Mouse (Mus musculus) forelimb bud, embryonic 11.5 days (tissue): ENCODE measurements around the gene Kif13a.

Source experiments
- DNase-seq: peaks from one replicate; pipeline ENCODE4 v3.0.0-alpha.2; 2012; ENCODE audit warnings: low read depth, low spot score

The Kif13a gene

DNA sequence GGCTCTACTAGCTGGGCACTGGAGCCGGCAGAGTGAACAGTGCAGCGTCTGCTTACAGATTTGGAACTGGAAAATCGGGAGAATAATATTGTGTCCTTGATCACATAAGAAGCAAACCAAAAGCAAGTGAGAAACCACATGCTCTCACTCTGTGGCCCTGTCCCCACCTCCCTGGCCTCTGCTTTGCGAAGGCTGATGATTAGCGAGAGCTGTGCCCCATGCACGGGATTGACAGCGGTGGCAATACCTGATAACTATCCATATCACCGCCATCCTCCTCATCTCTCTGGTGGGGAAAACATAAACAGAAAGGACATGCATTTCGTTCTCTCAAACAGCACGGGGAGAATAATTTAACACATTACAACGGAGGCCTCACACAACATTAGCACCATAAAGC is 149.3 kb downstream of the Kif13a start:
- DNase-seq: no peak

DNA sequence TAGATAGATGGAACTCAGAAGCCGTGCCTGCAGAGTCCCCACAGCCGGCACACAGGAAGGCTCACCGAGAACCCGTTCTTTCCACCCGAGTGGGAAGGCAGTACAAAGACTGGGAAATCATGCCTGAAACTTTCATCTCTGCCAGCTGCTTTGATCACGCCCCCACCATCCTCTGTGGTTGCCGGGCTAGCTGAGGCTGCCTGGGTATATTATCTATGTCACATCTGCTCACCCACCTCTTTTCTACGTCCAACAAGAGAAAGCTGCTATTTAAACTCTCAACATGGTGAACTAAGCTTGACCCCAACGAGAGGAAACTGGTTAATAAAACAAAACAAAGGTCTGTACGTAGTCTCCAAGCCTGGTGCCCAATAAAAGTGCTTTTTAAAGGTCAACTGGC is 149.8 kb downstream of the Kif13a start:
- DNase-seq: no peak

DNA sequence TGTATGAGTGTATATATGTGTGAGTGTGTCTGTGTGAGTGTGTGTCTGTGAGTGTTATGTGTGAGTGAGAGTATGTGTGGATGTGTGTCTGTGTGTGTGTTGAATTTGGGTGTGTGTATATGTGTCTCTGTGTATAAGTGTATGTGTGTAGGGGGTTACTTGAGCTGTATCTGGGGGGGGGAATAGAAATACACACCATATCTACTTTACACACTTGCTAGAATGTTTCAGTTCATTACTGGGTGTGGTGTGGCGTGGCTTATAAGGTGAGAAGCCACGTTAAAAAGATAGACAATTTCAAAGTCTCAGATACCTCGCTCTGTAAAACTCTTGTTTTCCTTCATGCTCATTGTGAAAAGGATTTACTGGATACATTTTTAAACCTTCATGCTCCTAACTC is 152.2 kb downstream of the Kif13a start:
- DNase-seq: no peak

DNA sequence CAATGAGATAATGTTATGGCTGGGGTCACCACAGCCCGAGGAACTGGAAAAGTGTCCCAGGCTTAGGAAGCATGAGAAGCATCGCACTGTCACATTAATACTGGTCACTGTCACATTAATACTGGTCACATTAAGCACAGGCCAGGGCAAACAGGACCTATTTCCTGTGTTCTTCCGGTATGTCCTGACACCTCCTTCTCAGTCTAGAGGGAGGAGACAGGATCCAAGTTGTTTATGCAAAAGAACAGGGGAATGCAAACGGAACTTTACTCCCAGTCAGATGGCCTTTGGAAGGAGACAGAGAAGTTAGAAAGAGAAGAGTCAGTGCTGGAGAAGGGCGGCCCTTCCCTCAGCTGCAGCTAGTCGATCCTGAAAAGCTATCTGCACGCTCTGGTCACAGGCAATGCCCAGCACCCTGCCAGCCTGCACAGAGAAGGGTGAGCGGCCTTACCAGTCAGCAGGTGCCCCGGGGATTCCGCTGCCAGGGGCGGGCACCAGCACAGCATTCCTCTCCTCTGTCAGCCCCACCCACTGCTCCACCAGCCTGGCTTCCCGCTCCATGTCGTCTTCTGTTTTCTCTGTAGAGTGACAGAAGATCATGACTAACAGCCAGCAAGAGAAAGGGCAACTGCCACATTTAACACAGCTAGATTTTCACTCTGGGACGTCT is 152.9 kb downstream of the Kif13a start:
- no peak for DNase-seq

DNA sequence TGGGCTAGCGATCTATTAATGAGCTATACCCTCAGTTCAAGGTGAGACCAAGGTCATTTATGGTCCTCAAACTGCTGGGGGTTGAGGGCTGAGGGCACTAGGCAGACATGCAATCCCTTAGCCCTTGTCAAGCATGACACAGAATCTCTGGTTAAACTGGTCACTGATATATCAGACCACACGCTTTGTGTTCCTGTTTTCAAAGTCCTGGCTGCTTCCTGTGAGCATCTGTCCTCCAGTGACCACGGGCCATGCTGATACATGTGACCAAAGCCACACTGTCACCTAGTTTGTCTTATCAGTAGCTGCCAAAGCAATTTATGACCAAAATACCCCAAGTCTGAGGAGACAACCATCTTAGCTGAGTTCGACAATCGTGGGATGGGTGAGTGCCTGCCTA is 154.7 kb downstream of the Kif13a start:
- no peak for DNase-seq

DNA sequence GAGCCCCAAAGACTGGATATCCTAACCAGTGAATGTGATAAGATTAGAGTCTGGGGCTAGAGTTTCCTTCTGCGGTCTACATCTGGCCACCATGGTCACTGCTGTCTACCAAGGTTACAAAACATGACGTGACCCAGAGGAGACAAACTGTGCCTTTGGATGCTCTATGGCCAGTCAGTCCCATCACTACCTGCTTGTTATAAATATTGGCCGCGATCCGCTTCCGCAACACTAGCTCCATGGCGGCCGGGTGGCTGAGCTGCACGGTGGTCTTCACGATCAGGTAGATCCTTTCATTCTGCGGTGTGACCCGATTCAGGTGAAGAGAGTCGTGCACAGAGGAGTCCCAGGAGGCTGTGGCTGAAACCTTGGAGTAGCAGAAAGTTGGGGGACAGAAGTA is 157.1 kb downstream of the Kif13a start:
- no peak for DNase-seq

DNA sequence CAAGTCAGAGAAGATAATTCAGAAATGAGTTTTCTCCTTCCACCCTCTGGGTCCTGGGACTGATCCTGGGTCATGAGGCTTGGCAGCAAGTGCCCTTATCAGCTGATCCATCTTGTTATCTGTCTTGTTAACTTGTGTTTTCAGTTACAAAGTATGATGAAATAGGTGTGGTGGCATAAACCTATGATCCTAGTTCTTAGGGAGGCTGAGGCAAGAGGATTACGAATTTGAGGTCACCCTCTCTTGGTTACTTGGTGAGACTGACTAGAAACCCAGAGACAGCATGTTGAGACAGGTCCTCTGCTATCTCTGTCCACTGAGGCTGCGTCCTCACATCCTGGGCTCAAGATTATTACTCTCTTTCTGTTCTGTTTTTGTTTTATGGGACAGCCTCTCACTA is 164.3 kb downstream of the Kif13a start:
- no peak for DNase-seq

DNA sequence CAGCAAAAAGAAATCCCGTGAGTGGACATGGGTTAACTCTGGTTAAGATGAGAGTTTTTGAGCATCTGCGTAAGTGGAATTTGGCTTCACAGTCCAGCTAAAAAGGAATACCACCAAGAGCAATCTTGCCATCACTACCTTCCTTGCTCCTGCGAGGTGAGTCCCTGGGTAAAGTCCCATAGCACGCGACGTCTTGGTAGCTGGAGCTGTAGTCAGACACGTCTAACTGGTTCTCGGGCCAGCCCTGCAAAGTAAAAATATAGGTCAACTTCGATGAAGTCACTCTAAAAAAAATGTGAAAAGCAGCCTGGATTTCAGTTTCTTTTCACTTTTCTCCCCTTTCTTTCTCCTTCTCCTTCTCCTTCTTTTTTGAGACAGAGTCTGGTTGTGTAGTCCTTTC is 166.5 kb downstream of the Kif13a start:
- DNase-seq: no peak

DNA sequence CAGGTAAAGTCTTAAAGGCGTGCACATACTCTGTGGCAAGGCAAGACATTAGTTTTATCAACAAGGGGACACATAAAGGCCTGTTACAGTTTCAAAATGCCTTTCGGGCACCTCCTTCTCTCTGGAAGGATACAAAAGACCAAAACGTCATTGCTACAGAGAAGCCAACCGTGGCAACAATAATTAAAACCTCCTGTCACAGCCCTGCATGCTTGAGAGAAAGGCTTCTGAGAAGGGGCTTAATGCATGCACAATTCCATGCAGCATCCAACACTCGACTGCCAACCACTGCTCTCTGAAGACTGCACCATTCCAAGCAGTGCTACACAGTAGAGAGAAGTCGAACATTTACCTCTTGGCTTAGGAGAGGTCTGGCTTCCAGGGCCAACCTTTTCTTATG is 168.7 kb downstream of the Kif13a start:
- DNase-seq: peak; percentile 13

DNA sequence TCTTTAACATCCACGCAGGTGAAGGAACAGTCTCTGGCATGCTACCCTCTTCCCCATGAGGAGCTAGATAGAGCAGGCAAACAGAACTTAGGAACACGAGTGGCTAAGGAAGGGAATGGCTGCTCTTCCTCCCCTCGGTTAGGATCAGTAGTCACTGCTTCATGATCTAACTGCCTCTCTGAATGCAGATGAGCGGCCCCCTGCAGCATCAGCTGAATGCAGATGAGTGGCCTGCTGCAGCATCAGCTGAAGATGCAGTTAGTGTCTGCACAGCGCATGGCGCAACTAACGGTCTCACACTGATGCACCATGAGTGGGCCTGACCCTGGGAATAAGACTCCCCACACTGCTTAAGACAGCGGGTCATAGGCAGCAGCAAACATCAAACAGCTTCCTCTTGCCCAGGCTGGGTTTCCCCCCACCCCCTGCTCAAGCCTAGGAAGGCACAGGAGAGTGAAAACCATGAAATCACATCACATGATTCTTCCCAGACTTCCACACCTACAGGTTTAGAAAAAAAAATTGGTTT is 170.3 kb downstream of the Kif13a start:
- DNase-seq: no peak

DNA sequence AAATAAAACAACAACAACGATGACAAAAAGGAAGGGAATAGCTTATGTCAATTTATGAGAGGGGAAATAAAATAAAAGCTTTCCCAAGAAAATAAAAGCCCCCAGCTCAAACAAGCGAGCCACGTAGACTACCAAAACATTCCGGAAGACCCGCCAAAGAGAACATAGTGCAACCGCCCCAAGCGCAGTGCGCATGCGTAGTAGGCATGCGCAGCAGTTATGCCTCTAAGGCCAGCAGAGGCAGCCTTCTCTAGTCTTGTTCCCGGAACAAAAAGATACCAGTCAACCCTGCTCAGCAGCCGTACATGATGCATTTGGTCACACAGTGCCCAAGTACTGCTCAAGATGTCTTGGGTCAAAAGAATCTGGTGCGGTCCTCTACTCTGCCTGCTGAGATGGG is 171.0 kb downstream of the Kif13a start:
- no peak for DNase-seq

DNA sequence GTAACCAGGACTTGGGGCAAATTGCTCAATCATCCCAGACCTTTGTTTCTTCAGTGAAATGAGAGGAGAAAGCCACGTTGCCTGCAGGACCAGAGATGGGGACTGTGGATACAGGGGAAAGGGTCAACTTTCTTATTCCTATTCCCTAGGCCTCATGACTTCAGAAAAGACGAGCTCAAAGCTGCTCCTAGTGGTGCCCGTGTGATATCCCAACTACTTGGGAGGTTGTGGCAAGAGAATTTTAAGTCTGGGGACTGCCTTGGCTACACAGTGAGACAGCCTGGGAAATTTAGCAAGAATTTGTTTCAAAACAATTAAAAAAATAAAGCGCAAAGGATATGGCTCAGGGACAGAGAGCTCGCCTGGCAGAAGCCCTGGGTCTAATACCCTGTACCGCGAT is 171.7 kb downstream of the Kif13a start:
- DNase-seq: no peak

DNA sequence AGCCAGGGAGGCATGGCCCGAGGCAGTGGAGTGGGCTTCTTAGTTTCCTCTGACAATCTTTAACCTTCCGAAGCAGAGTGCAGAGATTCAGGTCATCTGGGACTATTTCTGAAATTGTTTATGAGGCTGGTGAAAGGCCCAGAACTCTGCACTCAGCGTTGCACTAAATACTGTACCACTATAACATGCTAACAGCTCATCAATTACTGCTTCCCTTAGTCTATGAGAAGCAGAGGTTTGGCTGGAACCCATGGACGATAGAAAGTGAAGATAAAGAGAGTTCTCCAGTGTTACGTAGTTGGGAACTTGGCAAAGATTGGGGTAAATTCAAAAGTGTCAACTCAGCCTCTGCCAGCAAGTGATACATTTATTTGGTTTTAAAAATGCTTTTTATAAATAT is 176.4 kb downstream of the Kif13a start:
- no peak for DNase-seq

DNA sequence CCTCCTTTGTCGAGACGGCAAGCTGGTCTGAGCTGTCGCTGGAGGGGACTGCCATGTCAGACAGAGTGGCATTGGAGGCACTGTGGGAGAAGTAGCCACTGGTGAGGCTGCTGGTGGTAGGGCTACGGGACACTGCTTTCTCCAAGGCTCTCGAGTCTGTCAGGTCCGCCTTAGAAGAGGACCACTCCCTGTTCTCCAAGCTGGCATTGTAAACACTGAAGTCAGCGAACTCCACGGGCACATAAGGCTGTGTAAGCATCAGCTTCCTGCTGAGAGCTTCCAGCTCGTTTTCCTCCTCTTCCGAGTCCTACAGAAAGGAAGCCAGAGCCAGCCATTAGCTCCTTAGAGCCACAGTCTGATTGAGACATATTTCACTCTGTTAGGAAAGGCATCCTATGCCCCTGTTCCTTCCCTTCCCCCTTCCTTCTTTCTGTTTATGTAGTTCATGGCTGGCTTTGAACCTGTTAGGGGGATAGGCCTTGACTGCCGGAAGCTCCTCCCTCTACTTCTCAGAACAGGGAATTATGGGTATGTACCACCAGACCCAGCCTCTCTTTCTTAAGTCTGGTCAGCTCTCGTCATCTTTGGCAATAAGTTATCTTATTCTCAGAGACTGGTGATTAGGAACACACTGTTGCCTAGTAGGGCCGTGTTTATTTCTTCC is 177.0 kb downstream of the Kif13a start:
- no peak for DNase-seq

DNA sequence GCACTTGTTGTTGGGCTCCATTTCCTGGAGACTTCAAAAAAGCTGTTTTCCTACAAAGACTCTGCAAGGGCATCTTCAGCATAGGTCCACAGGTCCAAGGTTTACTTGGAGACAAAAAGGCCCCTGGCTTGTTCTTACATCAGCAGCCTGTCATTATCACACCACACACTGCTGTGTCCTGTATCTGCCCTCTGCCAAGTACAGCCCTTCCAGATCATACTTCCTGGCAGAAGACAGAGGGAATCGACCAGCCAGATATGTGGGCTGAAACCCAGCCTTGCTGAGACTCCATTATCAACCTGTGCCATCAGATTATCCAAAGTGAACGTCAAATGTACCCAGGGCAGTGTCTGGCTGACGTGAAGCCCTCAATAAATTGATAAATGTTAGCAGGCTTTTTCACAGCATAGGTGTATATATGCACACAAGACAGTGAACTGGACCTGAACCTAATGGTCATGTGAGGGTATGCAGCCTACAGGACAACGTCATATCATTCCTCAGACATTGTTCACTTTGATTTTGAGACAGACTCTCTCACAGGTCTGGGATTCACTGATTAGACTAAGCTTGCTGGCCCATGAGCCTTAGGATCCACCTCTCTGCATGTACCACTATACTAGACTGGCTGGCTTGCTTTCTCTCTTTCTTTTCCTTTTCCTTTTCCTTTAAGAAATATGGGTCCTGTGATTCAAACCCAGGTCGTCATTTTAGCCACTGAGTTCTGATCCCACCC is 181.4 kb downstream of the Kif13a start:
- DNase-seq: no peak

DNA sequence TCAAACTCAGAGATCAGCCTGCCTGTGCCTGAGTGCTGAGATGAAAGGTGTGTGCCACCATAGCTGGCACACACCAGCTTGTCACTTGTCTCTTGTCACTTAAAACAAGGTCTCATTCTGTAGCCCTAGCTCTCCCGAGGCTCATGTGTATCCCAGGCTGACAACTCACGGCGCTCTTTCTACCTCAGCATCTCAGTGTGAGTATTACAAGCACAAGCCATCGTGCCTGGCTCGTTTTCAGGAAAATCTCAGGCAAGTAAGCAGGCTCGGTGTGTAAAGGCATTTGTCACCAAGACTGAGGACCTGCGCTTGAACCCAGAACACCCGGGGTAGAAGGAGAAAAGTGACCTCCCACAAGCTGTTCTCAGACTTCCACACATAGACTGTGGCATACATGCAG is 185.8 kb downstream of the Kif13a start:
- DNase-seq: no peak

DNA sequence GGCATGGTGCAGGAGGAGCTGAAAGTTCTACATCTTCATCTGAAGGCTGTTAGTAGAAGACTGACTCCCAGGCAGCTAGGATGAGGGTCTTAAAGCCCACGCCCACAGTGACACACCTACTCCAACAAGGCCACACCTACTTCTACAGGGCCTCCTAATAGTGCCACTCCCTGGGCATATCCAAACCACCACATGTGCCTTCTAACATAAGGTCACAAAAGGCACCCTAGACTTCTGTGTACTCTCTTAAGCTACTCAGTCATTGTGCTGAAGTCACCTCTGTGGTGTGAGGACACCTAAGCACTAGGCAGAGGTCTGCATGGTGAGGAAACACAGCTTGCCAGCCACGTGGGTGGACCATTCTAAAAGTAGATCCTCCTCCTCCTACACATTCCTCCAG is 187.3 kb downstream of the Kif13a start:
- no peak for DNase-seq

DNA sequence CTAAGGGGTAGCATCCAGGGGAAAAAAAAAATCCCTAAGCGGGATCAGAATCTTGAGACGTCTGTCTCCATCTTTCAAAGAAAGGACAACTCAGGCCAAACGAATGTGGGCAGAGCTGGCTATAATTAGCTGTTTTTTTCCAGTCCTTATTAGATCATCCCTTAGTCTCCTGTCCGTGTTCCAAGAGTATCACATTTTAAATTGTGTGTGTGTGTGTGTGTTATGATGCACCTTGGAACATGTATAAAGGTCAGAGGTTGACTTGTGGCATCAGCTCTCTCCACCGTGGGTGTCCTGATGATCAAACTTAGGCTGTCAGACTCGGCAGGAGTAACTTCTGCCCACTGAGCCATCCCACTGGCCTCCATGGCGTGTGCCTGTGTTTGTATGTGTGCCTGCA is 190.2 kb downstream of the Kif13a start:
- DNase-seq: no peak

DNA sequence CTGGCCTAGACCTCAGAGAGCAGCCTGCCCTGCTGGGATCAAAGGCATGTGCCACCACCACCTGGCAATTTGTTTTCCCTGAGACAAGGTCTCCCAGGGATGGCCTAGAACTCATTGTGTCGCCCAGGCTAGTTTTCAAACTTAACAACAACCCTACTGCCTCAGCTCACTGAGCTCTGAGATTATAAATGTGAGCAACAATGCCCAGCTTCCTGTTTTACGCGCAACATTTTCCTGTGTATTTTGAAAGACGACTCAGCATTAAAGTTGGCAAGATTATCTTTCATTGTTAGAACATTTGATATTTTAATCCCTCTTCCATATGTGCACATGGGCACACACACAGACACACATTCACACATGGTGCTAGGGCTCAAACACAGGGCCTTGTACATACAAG is 192.2 kb downstream of the Kif13a start:
- DNase-seq: no peak

DNA sequence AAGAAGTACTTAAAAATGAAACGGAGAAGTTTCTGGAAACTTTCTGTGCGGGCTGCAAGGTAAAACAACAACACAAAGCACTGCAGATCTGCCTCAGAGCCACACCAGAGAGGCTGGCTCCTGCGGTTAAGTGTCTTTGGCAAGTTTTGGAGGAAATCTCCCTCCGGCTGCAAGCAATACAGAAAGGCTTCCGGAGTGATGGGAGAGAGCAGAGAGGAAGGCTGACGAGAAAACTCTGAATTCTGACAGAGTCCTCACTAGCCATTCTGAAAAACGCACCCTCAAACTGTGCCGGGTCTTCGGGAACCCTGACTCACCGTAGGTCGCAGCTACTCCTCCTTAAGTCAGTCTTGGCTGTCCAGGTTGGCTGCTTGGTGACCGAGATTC is 193.2 kb downstream of the Kif13a start:
- DNase-seq: peak; percentile 13

DNA sequence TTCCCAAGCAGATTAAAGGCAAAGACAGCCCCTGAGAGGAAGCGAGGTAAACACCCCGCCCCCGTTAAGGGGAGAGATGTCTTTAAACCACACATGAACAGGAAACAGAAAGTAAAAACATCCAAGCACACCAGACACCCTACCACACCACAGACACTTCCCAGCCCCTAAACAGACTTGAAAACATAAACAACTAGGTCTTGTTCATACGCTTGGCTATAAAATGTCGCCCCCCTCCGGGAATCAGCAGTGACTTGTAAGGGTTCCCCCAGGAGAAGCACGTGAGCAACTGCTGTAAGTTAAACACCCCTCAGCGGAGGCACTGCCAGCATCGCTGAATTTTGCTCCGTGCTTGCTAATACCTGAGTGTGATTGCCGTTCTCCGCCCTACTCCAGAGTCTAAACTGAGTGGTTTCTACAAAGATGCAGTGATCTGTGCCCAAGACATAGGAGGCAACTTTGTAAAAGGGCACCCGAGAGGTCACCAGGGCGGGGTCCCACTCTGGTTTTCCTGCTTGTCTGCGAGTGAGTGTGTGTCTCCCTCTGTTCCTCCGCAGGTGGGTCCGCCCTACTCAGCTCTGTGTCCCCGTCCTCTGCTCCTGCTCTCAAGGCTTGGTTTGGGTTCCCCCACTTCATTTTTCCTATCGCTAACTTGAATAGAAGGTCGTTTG is 193.7 kb downstream of the Kif13a start:
- DNase-seq: peak; percentile 64

DNA sequence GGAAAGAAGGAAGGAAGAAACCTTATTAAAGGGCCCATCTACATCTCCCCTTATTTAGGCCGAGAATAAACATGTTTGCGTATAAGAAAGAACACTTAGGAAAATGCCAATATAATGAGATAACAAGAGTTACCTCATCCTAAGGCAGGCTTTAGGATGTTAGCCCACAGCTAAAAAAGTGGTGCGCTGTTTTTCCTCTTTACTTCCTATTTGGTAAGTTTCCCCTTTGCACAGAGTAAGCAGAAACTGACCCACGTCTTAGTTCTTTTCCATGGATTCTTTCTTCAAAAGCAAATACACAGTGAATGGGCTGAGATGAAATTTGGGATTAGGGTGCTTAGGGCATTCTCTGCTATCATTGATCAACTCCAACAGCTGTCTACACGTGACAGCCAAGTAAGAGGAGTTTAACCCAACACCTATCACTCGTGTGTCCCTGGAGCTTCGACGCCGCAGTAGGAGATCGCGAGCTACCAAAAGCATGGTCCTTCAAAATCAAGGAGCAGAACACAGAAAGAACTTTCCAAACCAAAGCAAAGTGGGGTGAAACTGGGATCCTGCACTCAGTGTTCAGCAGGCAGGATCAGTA is 194.4 kb downstream of the Kif13a start:
- no peak for DNase-seq
